Mouse (Mus musculus): ENCODE measurements at regions not wholly inside any gene's neighbourhood (a gene's known extent, or its start where the extent isn't known, plus 50 kb on each side); places are given as distances from the start of the nearest gene placed in this dataset.

- Histone ChIP-seq H3K9me3 (replicated peaks) (no peaks in the 10 kb centered on the region), H3K36me3 (ENCODE audit: poor library complexity, severe bottlenecking) (peaks cover 14% of the 10 kb centered on the region; the same call in 1 of the 2 replicates), H3K4me1 (peaks cover 21% of the 10 kb centered on the region), H3K27me3 (no peaks in the 10 kb centered on the region), H3K27ac (no peak overlapping the region), H3K9ac (no peak overlapping the region), H3K4me2 (no peak overlapping the region), H3K4me3 (no peak overlapping the region)
- ATAC-seq = no peak
- WGBS = 94% methylated on average over 4 of the region's 4 CpGs
Measured at GRCm38 (mm10) chr13:28669832-28670585, 283.5 kb downstream of the Sox4 start.

GRCm38 (mm10) chr13:28666832-28667231 lies 286.7 kb downstream of the Sox4 start:
- Histone ChIP-seq H3K4me3 (no peak overlapping the region), H3K36me3 (ENCODE audit: poor library complexity, severe bottlenecking) (peaks cover 14% of the 10 kb centered on the region; the same call in 1 of the 2 replicates), H3K4me2 (no peak overlapping the region), H3K9me3 (replicated peaks) (no peaks in the 10 kb centered on the region), H3K27ac (no peak overlapping the region), H3K9ac (no peak overlapping the region), H3K4me1 (peaks cover 35% of the 10 kb centered on the region), H3K27me3 (no peaks in the 10 kb centered on the region)
- no peak for ATAC-seq
- 94% methylated on average over 3 of the region's 3 CpGs for WGBS

DNA sequence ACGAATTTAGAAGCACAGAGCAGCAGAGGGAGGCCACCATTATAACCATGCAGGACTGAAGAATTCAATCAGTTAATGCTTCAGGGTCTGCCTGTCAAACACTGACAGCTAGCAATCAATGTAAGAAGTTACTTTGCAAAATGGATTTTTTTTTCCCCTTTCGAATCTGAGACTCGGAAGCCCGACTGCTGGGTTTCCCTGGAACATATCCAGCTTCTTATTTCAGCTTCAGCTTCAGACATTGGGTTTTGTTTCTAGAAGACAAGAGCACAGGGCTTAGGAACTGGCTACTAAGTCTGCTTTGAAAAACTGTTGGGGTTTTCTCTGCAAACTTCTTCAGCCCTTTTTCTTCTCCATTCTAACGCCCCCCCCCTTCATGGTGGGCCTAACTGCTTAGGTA lies 288.4 kb downstream of the Sox4 start:
- Histone ChIP-seq H3K9me3 (replicated peaks) (no peaks in the 10 kb centered on the region), H3K4me2 (no peak overlapping the region; the same call in none of the 2 replicates), H3K9ac (no peak overlapping the region), H3K4me1 (peaks cover 37% of the 10 kb centered on the region), H3K4me3 (no peak overlapping the region), H3K27me3 (no peaks in the 10 kb centered on the region), H3K27ac (peak overlapping the region; percentile 84), H3K36me3 (ENCODE audit: poor library complexity, severe bottlenecking) (peaks cover 14% of the 10 kb centered on the region; the same call in 1 of the 2 replicates)
- no peak for ATAC-seq
- WGBS = 37% methylated on average over 5 of the region's 5 CpGs

DNA sequence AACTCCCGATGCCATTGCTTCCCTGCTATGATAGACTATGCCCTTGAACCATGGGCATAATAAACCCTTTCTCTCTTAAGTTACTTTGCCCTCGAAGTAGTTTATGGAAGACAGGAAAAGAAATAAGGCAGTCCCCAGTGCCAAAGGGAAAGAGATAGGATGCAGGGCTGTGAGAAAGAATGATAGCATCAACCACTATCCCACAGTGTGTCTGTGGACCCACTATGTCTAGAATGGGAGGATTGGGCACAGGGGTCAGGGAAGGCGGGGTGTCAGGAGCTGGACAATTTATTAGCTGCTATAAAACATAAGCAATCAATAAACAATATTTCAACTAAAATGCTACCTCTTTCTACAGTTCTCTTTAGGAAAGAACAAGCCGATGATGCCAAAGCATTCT lies 288.8 kb downstream of the Sox4 start:
- peak overlapping the region; percentile 84 for H3K27ac ChIP-seq
- H3K4me3 ChIP-seq = no peak overlapping the region
- peak; percentile 29; the same call in 1 of the 2 replicates for ATAC-seq
- peak overlapping the region; percentile 29; the same call in 1 of the 2 replicates for H3K4me2 ChIP-seq
- H3K36me3 ChIP-seq (ENCODE audit: poor library complexity, severe bottlenecking) = peaks cover 14% of the 10 kb centered on the region; the same call in 1 of the 2 replicates
- H3K27me3 ChIP-seq = no peaks in the 10 kb centered on the region
- no peaks in the 10 kb centered on the region for H3K9me3 ChIP-seq (replicated peaks)
- H3K4me1 ChIP-seq = peaks cover 42% of the 10 kb centered on the region
- H3K9ac ChIP-seq = no peak overlapping the region
- 40% methylated on average over 4 of the region's 4 CpGs for WGBS

DNA sequence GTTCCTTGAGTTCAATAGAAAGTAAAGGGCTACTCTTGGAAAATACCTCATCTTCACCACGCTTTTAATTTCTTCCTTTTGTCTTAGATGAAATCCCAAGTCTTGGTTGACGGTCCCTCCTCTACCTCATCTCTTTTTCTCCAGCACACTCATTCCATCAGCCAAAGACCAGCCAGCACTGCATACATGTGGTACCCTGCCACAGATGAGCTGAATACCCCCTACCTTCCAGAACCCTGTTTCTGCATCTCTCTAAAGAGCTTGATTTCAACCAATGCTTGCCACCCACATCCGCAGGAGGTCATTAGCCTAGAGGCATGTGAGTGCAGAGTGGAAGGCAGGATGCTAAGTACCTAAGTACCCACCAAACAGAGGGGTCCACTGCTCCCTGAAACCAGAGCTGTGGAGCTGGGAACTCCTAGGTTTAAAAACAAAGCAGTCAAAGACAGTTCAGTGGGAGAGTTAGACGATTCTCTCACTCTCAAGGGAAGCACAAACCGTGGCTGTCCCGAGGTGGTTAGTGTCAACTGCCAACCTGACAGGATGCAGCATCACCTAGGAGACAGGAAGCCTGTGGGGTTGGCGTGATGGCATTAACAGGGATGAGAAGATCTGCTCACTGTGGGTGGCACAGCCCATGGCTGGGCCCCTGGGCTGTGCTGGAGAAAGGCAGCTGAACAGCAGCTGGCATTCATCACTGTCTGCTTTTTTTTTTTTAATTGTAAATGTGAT lies 289.4 kb downstream of the Sox4 start:
- Histone ChIP-seq H3K4me3 (no peak overlapping the region), H3K9ac (no peak overlapping the region), H3K4me2 (peak overlapping the region; percentile 29; the same call in 1 of the 2 replicates), H3K4me1 (peaks cover 45% of the 10 kb centered on the region), H3K27me3 (no peaks in the 10 kb centered on the region), H3K9me3 (replicated peaks) (no peaks in the 10 kb centered on the region), H3K36me3 (ENCODE audit: poor library complexity, severe bottlenecking) (peaks cover 14% of the 10 kb centered on the region; the same call in 1 of the 2 replicates), H3K27ac (peak overlapping the region; percentile 84)
- ATAC-seq = peak; percentile 76
- 13% methylated on average over 7 of the region's 7 CpGs for WGBS

DNA sequence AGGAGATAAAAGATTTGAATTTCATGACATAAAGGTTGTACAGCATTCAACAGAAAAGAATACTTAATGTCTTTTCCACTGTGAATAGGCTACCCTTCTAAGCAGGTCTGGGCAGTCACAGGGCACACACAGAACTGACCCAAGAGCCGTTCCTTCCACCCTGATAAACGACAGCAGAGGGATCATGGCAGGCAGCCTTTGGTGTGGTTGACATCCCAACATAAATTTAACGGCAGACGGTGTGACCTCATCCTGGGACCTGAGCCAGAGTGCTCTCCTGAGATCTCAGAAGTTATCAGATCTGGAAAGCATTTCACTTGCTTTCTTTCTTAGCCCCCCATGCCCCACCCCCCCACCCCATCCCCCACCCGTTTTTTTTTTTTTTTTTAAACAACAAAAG lies 290.1 kb downstream of the Sox4 start:
- ATAC-seq = peak; percentile 39
- H3K4me2 ChIP-seq = no peak overlapping the region
- H3K27ac ChIP-seq = peak overlapping the region; percentile 25
- H3K4me1 ChIP-seq = peaks cover 45% of the 10 kb centered on the region
- WGBS = 6% methylated on average over 5 of the region's 5 CpGs
- no peaks in the 10 kb centered on the region for H3K9me3 ChIP-seq (replicated peaks)
- no peaks in the 10 kb centered on the region for H3K27me3 ChIP-seq
- no peak overlapping the region for H3K9ac ChIP-seq
- peaks cover 10% of the 10 kb centered on the region; the same call in 1 of the 2 replicates for H3K36me3 ChIP-seq (ENCODE audit: poor library complexity, severe bottlenecking)
- H3K4me3 ChIP-seq = no peak overlapping the region

GRCm38 (mm10) chr13:28662316-28662752 lies 291.2 kb downstream of the Sox4 start:
- H3K27ac ChIP-seq = no peak overlapping the region
- H3K4me3 ChIP-seq = no peak overlapping the region
- no peak overlapping the region for H3K9ac ChIP-seq
- no peaks in the 10 kb centered on the region for H3K9me3 ChIP-seq (replicated peaks)
- no peaks in the 10 kb centered on the region for H3K36me3 ChIP-seq (ENCODE audit: poor library complexity, severe bottlenecking)
- no peak for ATAC-seq
- H3K4me2 ChIP-seq = no peak overlapping the region
- no peaks in the 10 kb centered on the region for H3K27me3 ChIP-seq
- 83% methylated on average over 3 of the region's 3 CpGs for WGBS
- H3K4me1 ChIP-seq = peaks cover 45% of the 10 kb centered on the region

DNA sequence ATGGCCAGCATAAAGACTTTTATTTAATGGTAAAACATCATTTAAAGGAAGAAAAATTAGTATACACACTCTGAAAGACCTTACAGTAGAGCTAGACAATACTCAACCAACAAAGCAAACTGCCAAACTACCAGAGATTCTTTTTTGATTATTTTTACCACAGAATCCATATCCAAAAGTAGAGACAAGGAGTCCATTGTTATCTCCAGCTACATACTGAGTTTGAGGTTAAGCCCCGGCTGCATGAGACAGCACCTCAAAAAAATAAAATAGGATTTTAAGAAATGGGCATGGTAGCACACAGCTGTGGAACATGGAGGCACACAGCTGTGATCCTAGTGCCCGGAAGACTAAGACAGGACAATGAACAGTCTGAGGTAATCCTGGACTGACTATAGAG lies 293.4 kb downstream of the Sox4 start:
- Histone ChIP-seq H3K4me1 (peaks cover 33% of the 10 kb centered on the region), H3K27ac (no peak overlapping the region), H3K9ac (no peak overlapping the region), H3K27me3 (no peaks in the 10 kb centered on the region), H3K9me3 (replicated peaks) (no peaks in the 10 kb centered on the region), H3K36me3 (ENCODE audit: poor library complexity, severe bottlenecking) (no peaks in the 10 kb centered on the region), H3K4me2 (no peak overlapping the region), H3K4me3 (no peak overlapping the region)
- WGBS = 80% methylated on average over 2 of the region's 2 CpGs
- no peak for ATAC-seq

GRCm38 (mm10) chr13:28658652-28659051 lies 294.9 kb downstream of the Sox4 start:
- Histone ChIP-seq H3K27ac (no peak overlapping the region), H3K4me1 (peaks cover 18% of the 10 kb centered on the region), H3K4me2 (no peak overlapping the region), H3K4me3 (no peak overlapping the region), H3K9me3 (replicated peaks) (no peaks in the 10 kb centered on the region), H3K36me3 (ENCODE audit: poor library complexity, severe bottlenecking) (no peaks in the 10 kb centered on the region), H3K27me3 (no peaks in the 10 kb centered on the region), H3K9ac (no peak overlapping the region)
- WGBS = 82% methylated on average over 5 of the region's 5 CpGs
- ATAC-seq = no peak

DNA sequence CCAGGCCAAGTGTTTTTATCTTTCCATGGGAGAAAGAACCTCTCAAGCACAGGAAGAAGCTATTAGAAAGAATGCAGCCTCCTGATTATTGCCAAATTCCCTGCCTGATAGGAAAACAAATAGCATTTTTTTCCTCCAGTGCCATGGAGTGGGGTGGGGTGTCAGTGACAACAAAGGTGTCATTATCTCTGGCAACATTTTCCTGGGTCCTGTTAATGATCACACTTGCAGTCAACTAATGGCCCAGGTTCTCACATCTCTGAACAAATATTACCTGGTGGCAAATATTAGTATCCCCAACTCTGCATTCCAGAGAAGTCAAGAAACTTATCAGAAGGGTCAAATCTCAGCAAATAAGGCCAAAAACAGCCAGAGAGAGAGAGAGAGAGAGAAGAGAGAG lies 298.6 kb downstream of the Sox4 start:
- H3K4me2 ChIP-seq = no peak overlapping the region
- no peaks in the 10 kb centered on the region for H3K9me3 ChIP-seq (replicated peaks)
- H3K4me3 ChIP-seq = no peak overlapping the region
- H3K4me1 ChIP-seq = peaks cover 16% of the 10 kb centered on the region; the same call in 1 of the 2 replicates
- no peak for ATAC-seq
- no peak overlapping the region for H3K9ac ChIP-seq
- no peaks in the 10 kb centered on the region for H3K27me3 ChIP-seq
- H3K36me3 ChIP-seq (ENCODE audit: poor library complexity, severe bottlenecking) = no peaks in the 10 kb centered on the region
- no peak overlapping the region for H3K27ac ChIP-seq

GRCm38 (mm10) chr13:28653362-28653761 lies 300.2 kb downstream of the Sox4 start:
- Histone ChIP-seq H3K9ac (no peak overlapping the region), H3K36me3 (ENCODE audit: poor library complexity, severe bottlenecking) (0 out of 2 replicates have a peak, but pooled peaks cover 3% of the 10 kb centered on the region), H3K27ac (no peak overlapping the region), H3K4me1 (peaks cover 11% of the 10 kb centered on the region; the same call in 1 of the 2 replicates), H3K27me3 (no peaks in the 10 kb centered on the region), H3K4me3 (no peak overlapping the region), H3K9me3 (replicated peaks) (no peaks in the 10 kb centered on the region), H3K4me2 (no peak overlapping the region)
- no peak for ATAC-seq
- WGBS = 80% methylated on average over 4 of the region's 4 CpGs

DNA sequence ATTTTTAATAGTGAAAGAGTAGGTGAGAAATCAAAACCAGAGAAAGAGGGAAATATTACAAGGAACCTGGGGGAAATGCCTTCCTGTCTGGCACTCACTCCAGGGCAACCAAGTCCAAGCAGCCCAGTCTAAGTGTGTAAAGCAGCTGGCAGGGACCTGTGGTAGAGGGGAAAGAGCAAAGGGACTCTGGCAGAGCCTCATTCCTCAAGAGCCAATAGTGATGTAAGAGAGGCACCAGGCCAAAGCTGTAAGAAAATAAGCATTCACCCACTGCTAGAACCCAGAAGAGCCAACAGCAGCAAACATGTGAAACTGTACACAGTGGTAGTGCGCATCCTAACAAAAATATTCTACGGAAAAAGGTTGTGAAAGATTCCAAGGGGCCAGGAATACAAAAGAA lies 301.7 kb downstream of the Sox4 start:
- Histone ChIP-seq H3K9ac (no peak overlapping the region), H3K36me3 (ENCODE audit: poor library complexity, severe bottlenecking) (0 out of 2 replicates have a peak, but pooled peaks cover 3% of the 10 kb centered on the region), H3K4me2 (no peak overlapping the region), H3K4me1 (peaks cover 11% of the 10 kb centered on the region; the same call in 1 of the 2 replicates), H3K9me3 (replicated peaks) (no peaks in the 10 kb centered on the region), H3K27ac (no peak overlapping the region), H3K4me3 (no peak overlapping the region), H3K27me3 (no peaks in the 10 kb centered on the region)
- ATAC-seq = peak; percentile 76
- 81% methylated on average over 2 of the region's 2 CpGs for WGBS
